Mouse (Mus musculus) spleen, adult 10 weeks (tissue): ENCODE data around the gene Ndufb11. TPM values are rescaled to one million over a fixed set of nuclear protein-coding genes. Genes with fewer than 3 reads are reported as not detected.

Experiments
- polyA plus RNA-seq: library from polyadenylated mRNA; stranded (reverse); fragments of 350-450 nt; fragmentation: Illumina TruSeq; extraction: RNeasy Lipid Tissue Mini Kit (QIAGEN cat#74804); gene quantifications from one replicate; pipeline ENCODE4 v1.2.3, GENCODE M21; 2015; ENCODE audit warnings: low replicate concordance; ENCODE audit not compliant: insufficient read depth

Ndufb11 gene
- polyA plus RNA-seq = 114 TPM

GRCm38 (mm10) chrX:20617176-20617902, at the start of gene Ndufb11, which contains the start of gene Rbm10:
Gene Ndufb11 (minus strand): TSS chrX:20617619.
Gene Rbm10 (plus strand): TSS chrX:20617503.

GRCm38 (mm10) chrX:20658026-20658652, 40.7 kb upstream of the Ndufb11 start, which contains the start of gene Uba1:
Gene Uba1 (plus strand): TSS chrX:20658326.

Other genes starting within 250 kb of the Ndufb11 start
- gene Jade3, start 191.9 kb downstream of the Ndufb11 start, polyA plus RNA-seq = 6.8 TPM
- not detected for gene Rgn, start 67.8 kb downstream of the Ndufb11 start, polyA plus RNA-seq
- 32.1 TPM for gene Rbm10, start 116 bp downstream of the Ndufb11 start, polyA plus RNA-seq
- 172 TPM for gene Uba1, start 40.7 kb upstream of the Ndufb11 start, polyA plus RNA-seq
- 91.7 TPM for gene Cdk16, start 70.3 kb upstream of the Ndufb11 start, polyA plus RNA-seq
- 34.9 TPM for gene Usp11, start 86.3 kb upstream of the Ndufb11 start, polyA plus RNA-seq
- 112 TPM for gene Araf, start 180.2 kb upstream of the Ndufb11 start, polyA plus RNA-seq